Mouse (Mus musculus) kidney, adult 2 months (tissue): ENCODE data around the gene Mta1.

Experiments
- CTCF ChIP-seq: fragments of 200-500 bp; conservative IDR thresholded peaks from 2 replicates; pipeline ENCODE4 v1.5.1; 2011; ENCODE audit warnings: low read depth, mild to moderate bottlenecking, control low read depth, low read length, moderate library complexity, mixed read lengths; ENCODE audit not compliant: insufficient read depth, insufficient read length
- POLR2A ChIP-seq: fragments of 200-500 bp; IDR thresholded peaks from one replicate; pipeline ENCODE4 v1.6.1; 2011; ENCODE audit warnings: low read depth, low read length, control low read depth

- no peak for TF ChIP-seq CTCF
- TF ChIP-seq POLR2A = no peak
Measured at GRCm38 (mm10) chr12:113114141-113114540, 16.1 kb downstream of the Mta1 start.
